11 mouse cellular contexts compared by ENCODE assay signal in the genomic region with DNA sequence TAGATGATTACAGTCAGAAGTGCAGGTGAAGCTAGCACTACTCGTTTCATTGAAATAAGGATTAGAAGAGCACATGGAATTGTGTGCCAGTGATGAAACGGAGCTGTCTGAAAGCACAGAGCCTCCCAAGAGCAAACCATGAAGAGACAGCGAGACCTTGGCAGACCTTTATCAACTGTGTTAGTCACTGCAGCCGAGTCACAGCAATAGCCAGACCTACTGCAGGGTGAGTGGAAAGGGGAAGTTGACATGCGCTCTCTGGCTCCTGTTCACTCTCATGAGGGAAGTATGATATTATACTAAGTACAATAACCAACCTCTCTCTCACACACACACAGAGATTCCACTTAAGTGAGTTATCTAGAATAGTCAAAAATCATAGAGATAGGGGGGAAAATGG. TPM values are rescaled to one million over a fixed set of nuclear protein-coding genes. Genes with fewer than 3 reads are reported as not detected.
DNase-seq lines count a peak whose midpoint lies in the region; ATAC-seq and TF ChIP-seq lines count a peak whose summit lies in the region.
"Had no signal": no experiment of that assay in that cellular context is flagged by ENCODE, and none has a peak within 500 bp of the region (broad histone marks: within the 10 kb centered on the region; RNA-seq: fewer than 3 reads in every experiment).

No protein-coding gene starts in this region.

- TF ChIP-seq EP300 in MEL (IDR thresholded peaks at IDR 0.05; ENCODE audit: low read depth in 1 of 2, low read length in 2 of 2) = peak; percentile 78 to 95

- H3K27ac ChIP-seq in MEL (ENCODE audit: control insufficient read depth, low read depth, low read length) = peak overlapping the region; percentile 53
- H3K27ac ChIP-seq: limb, embryonic 15.5 days had no signal

- DNase-seq in adrenal gland, adult (ENCODE audit: inconsistent age in 2 of 2, low spot score in 1 of 2) = peak; percentile 78 to 85
- DNase-seq in adrenal gland, postnatal 4 days (ENCODE audit: low spot score in 2 of 2) = no peak
- DNase-seq in MEL (ENCODE audit: low read depth, low spot score) = peak; percentile 99
- no peak for DNase-seq in kidney, adult 18-20 months
- no peak for DNase-seq in layer of hippocampus, postnatal 10 days (ENCODE audit: low spot score in 2 of 2)
- no peak for DNase-seq in ovary, postnatal 10 days (ENCODE audit: low spot score)
- DNase-seq: embryo, embryonic 11 days; kidney, adult 11 months had no signal

- H3K79me2 ChIP-seq in MEL (ENCODE audit: control insufficient read depth, insufficient read depth, low read length, poor library complexity) = peaks cover 31% of the 10 kb centered on the region

- H3K36me3 ChIP-seq in MEL (ENCODE audit: control insufficient read depth in 1 of 2, insufficient read depth in 2 of 2, low read length in 2 of 2) = peaks cover 30 to 54% of the 10 kb centered on the region in 2 experiments

- TF ChIP-seq RAD21 in MEL (IDR thresholded peaks at IDR 0.05; ENCODE audit: low read depth, low read length) = no peak; the same call in 1 of the 2 replicates

- TF ChIP-seq POLR2A in MEL (IDR thresholded peaks at IDR 0.05; ENCODE audit: control insufficient read depth in 1 of 2, insufficient read depth in 1 of 2, low read depth in 1 of 2, low read length in 2 of 2, poor library complexity in 1 of 2) = peak in 1 of 2 experiments; percentile 44; a peak in 2 of 4 replicates

- H3K4me3 ChIP-seq in MEL (ENCODE audit: control insufficient read depth in 1 of 2, insufficient read depth in 1 of 2, low read depth in 2 of 2, low read length in 2 of 2) = peak overlapping the region in 1 of 2 experiments; percentile 7; a peak in 2 of 4 replicates
- H3K4me3 ChIP-seq: limb, embryonic 15.5 days had no signal

- peak; percentile 99 for ATAC-seq in granulocyte monocyte progenitor cell, adult 5-6 weeks (replicated peaks; ENCODE audit: poor library complexity, severe bottlenecking)
- peak; percentile 87 to 88 for ATAC-seq in hematopoietic stem cell, adult 5-6 weeks (replicated peaks in 1 of 2; ENCODE audit: insufficient read depth in 1 of 2, low FRiP score in 2 of 2, low TSS enrichment in 1 of 2, low read depth in 1 of 2, poor library complexity in 2 of 2, severe bottlenecking in 2 of 2)

- no peak for TF ChIP-seq CTCF in MEL (IDR thresholded peaks at IDR 0.05 in 2 of 3, conservative IDR thresholded peaks at IDR 0.05 in 1 of 3; ENCODE audit: control insufficient read depth in 1 of 3, insufficient read depth in 1 of 3, low read depth in 2 of 3, low read length in 3 of 3, poor library complexity in 1 of 3, severe bottlenecking in 1 of 3)

- H3K4me1 ChIP-seq in MEL (ENCODE audit: control insufficient read depth in 1 of 2, insufficient read depth in 2 of 2, low read length in 2 of 2) = peaks cover 5% of the 10 kb centered on the region in 2 experiments

- H3K27me3 ChIP-seq in MEL (ENCODE audit: control insufficient read depth in 1 of 2, insufficient read depth in 2 of 2, low read length in 2 of 2) = no peaks in the 10 kb centered on the region
- H3K27me3 ChIP-seq: limb, embryonic 15.5 days had no signal

- H3K9ac ChIP-seq in MEL (ENCODE audit: control insufficient read depth, low read depth, low read length, poor library complexity, severe bottlenecking) = peak overlapping the region; percentile 33; the same call in 1 of the 2 replicates
- H3K9ac ChIP-seq: limb, embryonic 15.5 days had no signal

- H3K9me3 ChIP-seq in MEL (replicated peaks; ENCODE audit: insufficient read depth, low read length) = no peaks in the 10 kb centered on the region
- H3K9me3 ChIP-seq: limb, embryonic 15.5 days had no signal

TF ChIP-seq in MEL, 35 proteins besides CTCF, POLR2A, EP300 and RAD21:
- TF ChIP-seq MAZ (IDR thresholded peaks at IDR 0.05; ENCODE audit: low read depth, low read length) = no peak
- peak; percentile 77; the same call in 1 of the 2 replicates for TF ChIP-seq JUND (IDR thresholded peaks at IDR 0.05; ENCODE audit: low read depth, low read length)
- TF ChIP-seq MYB (IDR thresholded peaks at IDR 0.05; ENCODE audit: low read depth, low read length) = no peak
- TF ChIP-seq TBP (IDR thresholded peaks at IDR 0.05; ENCODE audit: low read depth, low read length) = peak; percentile 76; the same call in 1 of the 2 replicates
- no peak for TF ChIP-seq POLR2AphosphoS2 (IDR thresholded peaks at IDR 0.05; ENCODE audit: low read length)
- TF ChIP-seq MYC (IDR thresholded peaks at IDR 0.05; ENCODE audit: low read depth, low read length) = peak; percentile 98
- TF ChIP-seq ELF1 (IDR thresholded peaks at IDR 0.05; ENCODE audit: low read depth, low read length) = 0 out of 2 replicates have a peak, but pooled peaks have one; percentile 11
- no peak for TF ChIP-seq USF2 (IDR thresholded peaks at IDR 0.05; ENCODE audit: borderline replicate concordance in 1 of 2, insufficient read depth in 1 of 2, low read depth in 1 of 2, low read length in 2 of 2)
- TF ChIP-seq BHLHE40 (IDR thresholded peaks at IDR 0.05; ENCODE audit: borderline replicate concordance, low read depth, low read length) = peak; percentile 10; the same call in 1 of the 2 replicates
- TF ChIP-seq SMC3 (IDR thresholded peaks at IDR 0.05; ENCODE audit: low read depth, low read length) = peak; percentile 24; the same call in 1 of the 2 replicates
- no peak for TF ChIP-seq UBTF (IDR thresholded peaks at IDR 0.05; ENCODE audit: borderline replicate concordance, insufficient read depth, low read depth, low read length)
- TF ChIP-seq NRF1 (IDR thresholded peaks at IDR 0.05; ENCODE audit: insufficient read depth, low read depth, low read length, poor library complexity, severe bottlenecking) = peak; percentile 55; the same call in 1 of the 2 replicates
- peak; percentile 86 for TF ChIP-seq GATA1 (IDR thresholded peaks at IDR 0.05; ENCODE audit: low read depth, low read length)
- peak; percentile 84 for TF ChIP-seq MAX (IDR thresholded peaks at IDR 0.05; ENCODE audit: low read length)
- TF ChIP-seq MEF2A (IDR thresholded peaks at IDR 0.05; ENCODE audit: extremely low read depth, insufficient replicate concordance, low read depth, low read length, poor library complexity, severe bottlenecking) = no peak
- no peak; the same call in 1 of the 2 replicates for TF ChIP-seq MAFK (IDR thresholded peaks at IDR 0.05; ENCODE audit: borderline replicate concordance, low read depth, low read length)
- peak; percentile 19; the same call in 1 of the 2 replicates for TF ChIP-seq ZC3H11A (IDR thresholded peaks at IDR 0.05; ENCODE audit: low read depth, low read length)
- TF ChIP-seq ZMIZ1 (IDR thresholded peaks at IDR 0.05; ENCODE audit: low read depth, low read length) = no peak
- peak; percentile 59 for TF ChIP-seq TCF12 (IDR thresholded peaks at IDR 0.05; ENCODE audit: low read depth, low read length)
- TF ChIP-seq ZNF384 (IDR thresholded peaks at IDR 0.05; ENCODE audit: low read depth, low read length) = no peak
- no peak for TF ChIP-seq USF1 (IDR thresholded peaks at IDR 0.05; ENCODE audit: low read depth, low read length)
- TF ChIP-seq ETS1 (IDR thresholded peaks at IDR 0.05; ENCODE audit: low read depth, low read length) = peak; percentile 83
- peak; percentile 85 for TF ChIP-seq SIN3A (IDR thresholded peaks at IDR 0.05; ENCODE audit: low read length)
- 0 out of 2 replicates have a peak, but pooled peaks have one; percentile 64 for TF ChIP-seq RCOR1 (IDR thresholded peaks at IDR 0.05; ENCODE audit: low read depth, low read length)
- TF ChIP-seq POLR2AphosphoS5 (IDR thresholded peaks at IDR 0.05; ENCODE audit: borderline replicate concordance, low read depth, low read length) = no peak
- TF ChIP-seq HCFC1 (IDR thresholded peaks at IDR 0.05; ENCODE audit: low read depth, low read length) = peak; percentile 54; the same call in 1 of the 2 replicates
- TF ChIP-seq MXI1 (IDR thresholded peaks at IDR 0.05; ENCODE audit: low read depth, low read length) = peak; percentile 92
- no peak for TF ChIP-seq KAT2A (conservative IDR thresholded peaks at IDR 0.05; ENCODE audit: low read depth, low read length)
- TF ChIP-seq E2F4 (IDR thresholded peaks at IDR 0.05; ENCODE audit: borderline replicate concordance, low read depth, low read length) = no peak
- peak; percentile 58 for TF ChIP-seq TAL1 (IDR thresholded peaks at IDR 0.05; ENCODE audit: low read length)

RNA-seq across cellular contexts. Expression of a gene that starts 7.9 kb away (rescaled TPM):
- 10 to 100 TPM; 24.0 to 25.5 TPM for total RNA-seq in adrenal gland, postnatal 4 days (2021)
- 27.7 and 34.7 TPM in 2 replicates for total RNA-seq in MEL (2012; rRNA removed)
- polyA plus RNA-seq in MEL (2012; ENCODE audit: insufficient read depth in 1 of 2, insufficient read length in 2 of 2, low read depth in 1 of 2, low replicate concordance in 2 of 2, missing spikeins in 1 of 2) = 10 to 100 TPM; 22.4 to 37.6 TPM
- total RNA-seq in granulocyte monocyte progenitor cell, adult 5-6 weeks (2014; fragmentation: Nextera tagmentation) = 10.3 and 11.9 TPM in 2 replicates
- total RNA-seq in granulocyte monocyte progenitor cell, adult 5-6 weeks (2017) = 13.2 and 15.3 TPM in 2 replicates
- total RNA-seq in hematopoietic stem cell, adult 5-6 weeks (2017) = 14.1 and 22.3 TPM in 2 replicates
- 10 to 100 TPM; 10.8 to 11.7 TPM for total RNA-seq in layer of hippocampus, postnatal 10 days (2021)

RNA-seq across cellular contexts. Expression of a gene that starts 8.0 kb away (rescaled TPM):
- total RNA-seq in adrenal gland, postnatal 4 days (2021) = 10 to 100 TPM; 17.2 to 19.0 TPM
- 27.9 and 28.7 TPM in 2 replicates for total RNA-seq in MEL (2012; rRNA removed)
- polyA plus RNA-seq in MEL (2012; ENCODE audit: insufficient read depth in 1 of 2, insufficient read length in 2 of 2, low read depth in 1 of 2, low replicate concordance in 2 of 2, missing spikeins in 1 of 2) = 100 to 1,000 TPM in 1 of 2 experiments, 10 to 100 TPM in 1; 36.0 to 142 TPM
- total RNA-seq in granulocyte monocyte progenitor cell, adult 5-6 weeks (2014; fragmentation: Nextera tagmentation) = 22.2 and 36.1 TPM in 2 replicates
- 17.5 and 21.4 TPM in 2 replicates for total RNA-seq in granulocyte monocyte progenitor cell, adult 5-6 weeks (2017)
- 10.4 and 14.9 TPM in 2 replicates for total RNA-seq in hematopoietic stem cell, adult 5-6 weeks (2017)
- total RNA-seq in layer of hippocampus, postnatal 10 days (2021) = 1 to 10 TPM; 7.7 to 8.0 TPM

Comparison
In these comparisons a context has a peak if more than half of its experiments do, and no peak if none do; other contexts are left out.
1. DNase-seq: peak in adrenal gland, adult (2 of 2) and MEL (single experiment); none in adrenal gland, postnatal 4 days (0 of 2), kidney, adult 18-20 months (single experiment), layer of hippocampus, postnatal 10 days (0 of 2) and ovary, postnatal 10 days (single experiment).